Mouse (Mus musculus) neural tube, embryonic 10.5 days (tissue): ENCODE results near the gene Nfasc.

Experiments used
- DNase-seq: peaks from one replicate; pipeline ENCODE4 v3.0.0-alpha.2; 2017; ENCODE audit warnings: low spot score; ENCODE audit errors: extremely low spot score

Nfasc gene

DNA sequence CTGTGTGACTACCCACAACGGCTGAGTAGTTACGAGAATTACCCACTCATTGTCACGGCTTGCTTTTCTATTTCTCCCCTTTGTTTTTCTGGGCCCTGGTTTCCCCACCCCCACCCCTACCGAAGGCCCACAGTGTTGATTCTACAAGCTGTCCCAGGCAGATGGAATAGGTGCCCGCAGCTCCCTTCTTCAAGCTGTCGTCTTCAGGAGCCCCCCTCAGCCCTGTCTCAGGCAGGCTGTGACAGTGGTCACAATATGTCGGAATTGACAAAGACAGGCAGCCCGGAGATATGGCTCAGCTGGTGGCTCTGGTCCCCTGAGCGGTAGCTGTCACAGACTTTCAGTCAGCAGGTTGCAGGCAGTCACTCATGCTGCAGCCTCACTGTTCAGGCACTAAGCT, 90.9 kb downstream of the Nfasc start:
- no peak for DNase-seq

DNA sequence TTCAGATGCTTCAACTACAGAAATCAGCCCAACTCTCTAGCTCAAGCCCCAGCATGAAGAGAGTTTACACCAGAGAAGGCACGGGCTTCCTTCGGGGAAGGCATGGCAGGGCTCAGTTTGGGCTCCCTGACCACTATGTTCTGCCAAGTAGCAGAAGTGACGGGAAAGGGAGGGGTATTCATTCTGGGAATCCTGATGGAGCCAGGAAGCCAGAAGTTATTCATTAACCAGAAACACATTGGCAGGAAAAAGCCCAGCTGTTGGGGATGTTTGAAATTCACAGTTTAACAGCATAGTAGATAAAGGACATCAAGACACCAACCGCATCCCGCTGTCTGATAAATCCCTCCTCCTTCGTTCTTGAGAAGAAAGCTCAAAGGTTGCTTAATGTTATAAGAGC, 93.6 kb downstream of the Nfasc start:
- no peak for DNase-seq

DNA sequence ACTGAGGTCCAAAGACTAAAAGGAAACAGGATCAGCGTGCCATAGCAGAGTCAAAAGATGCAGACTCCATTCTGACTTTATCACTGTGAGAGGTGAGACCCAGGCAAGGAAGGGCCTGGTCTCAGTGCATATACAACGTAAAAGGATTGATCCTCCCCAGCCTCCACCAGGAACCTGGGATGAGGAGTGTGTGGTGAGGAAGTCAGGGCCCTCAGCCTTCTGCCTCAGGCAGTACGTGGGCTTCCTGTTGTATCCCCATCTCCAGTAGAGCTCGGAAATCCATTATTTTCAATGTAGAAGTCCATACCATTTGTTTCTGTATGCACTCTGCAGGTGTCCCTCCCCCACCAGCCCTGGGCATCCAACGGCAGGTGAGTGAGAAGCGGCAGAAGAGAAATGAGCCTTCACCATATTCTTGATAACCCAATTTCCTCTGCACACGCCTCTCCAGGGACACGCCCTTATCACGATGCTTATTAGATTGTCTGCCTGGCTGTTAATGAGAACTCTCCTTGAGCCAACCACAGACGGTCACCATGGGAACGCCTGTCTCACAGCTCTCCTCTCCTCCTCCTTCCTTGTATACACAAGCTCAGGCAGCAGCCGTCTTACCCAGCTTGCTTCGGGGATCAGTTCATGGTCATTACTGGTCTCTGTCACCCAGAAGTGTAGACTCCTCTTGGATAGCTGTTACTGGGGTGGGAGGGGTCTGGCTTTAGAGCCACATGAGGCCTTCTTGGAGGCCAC, 100.4 kb downstream of the Nfasc start:
- DNase-seq, result no peak

DNA sequence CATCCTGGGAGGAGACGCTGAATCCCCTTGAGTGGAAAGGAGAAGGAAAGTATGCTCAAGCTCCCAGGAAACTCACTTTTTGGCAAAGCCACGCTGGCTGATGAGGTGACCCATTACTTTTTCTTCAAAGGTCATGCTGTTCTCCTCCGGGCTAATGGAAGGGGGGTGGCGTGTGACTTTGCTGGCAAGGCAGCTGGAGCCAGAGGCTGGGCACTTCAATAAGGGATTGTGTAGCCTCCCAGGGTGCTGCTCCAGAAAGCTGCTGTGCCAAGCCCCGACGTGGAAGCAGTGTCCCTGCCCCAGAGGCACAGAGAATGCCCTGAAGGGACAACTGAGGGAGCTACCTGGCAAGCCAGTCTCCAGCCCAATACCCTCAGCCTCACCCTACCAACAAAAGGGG, 101.3 kb downstream of the Nfasc start:
- DNase-seq, result no peak

DNA sequence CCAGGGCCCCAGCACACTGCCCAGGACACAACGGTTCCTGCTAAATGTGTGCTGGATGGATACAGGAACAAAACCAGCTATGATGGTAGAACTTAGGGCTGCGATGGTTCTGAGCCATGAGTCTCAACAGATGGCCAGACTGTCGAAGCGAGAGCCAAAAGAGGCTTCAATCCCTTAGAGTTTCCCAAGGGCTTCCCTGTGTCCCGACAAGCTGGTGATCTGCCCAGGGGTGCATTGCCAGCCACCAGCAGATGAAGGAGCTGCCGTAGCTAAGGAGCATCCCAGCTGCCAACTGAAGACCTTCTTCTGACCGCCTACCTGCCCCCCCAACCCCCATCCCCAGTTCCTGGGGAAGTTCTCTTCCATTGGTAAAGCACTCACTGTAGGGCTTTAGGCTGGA, 104.3 kb downstream of the Nfasc start:
- DNase-seq, result no peak

DNA sequence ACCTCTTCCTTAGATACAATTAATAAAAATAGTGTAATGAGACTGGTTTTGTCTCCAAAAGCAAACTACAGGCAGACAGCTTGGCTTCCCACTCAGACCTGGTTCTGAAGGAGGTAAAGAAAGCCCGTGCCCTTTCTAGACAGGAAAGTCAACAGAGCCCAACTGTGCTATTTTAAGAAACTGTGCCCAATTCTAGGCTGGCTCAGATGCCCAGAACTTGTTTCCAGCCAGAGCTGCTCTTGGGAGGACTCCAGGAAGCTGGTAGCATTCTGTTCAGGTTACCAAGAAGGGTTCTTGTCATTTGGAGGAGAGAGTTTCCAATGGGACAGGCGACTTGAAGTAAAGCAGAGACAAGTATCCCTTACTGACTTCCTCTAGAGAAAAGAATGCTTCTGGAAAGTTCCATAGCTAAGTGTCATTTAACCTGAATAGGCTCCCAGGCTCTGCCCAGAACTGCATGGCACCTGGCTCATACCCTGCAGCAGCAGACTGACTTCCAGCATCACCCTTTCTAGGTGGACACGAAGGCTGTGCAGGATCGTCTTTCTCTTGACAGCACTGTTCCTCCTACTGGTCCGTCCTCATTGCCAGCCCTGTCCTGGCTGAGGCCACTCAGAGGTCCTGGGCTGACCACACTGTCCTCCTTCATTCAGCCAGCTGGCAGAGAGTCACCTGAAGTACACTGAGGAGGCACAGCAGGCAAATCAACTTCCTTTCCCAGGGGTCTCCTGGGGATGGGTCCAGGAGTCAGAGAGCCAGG, 111.8 kb downstream of the Nfasc start:
- DNase-seq, result no peak

DNA sequence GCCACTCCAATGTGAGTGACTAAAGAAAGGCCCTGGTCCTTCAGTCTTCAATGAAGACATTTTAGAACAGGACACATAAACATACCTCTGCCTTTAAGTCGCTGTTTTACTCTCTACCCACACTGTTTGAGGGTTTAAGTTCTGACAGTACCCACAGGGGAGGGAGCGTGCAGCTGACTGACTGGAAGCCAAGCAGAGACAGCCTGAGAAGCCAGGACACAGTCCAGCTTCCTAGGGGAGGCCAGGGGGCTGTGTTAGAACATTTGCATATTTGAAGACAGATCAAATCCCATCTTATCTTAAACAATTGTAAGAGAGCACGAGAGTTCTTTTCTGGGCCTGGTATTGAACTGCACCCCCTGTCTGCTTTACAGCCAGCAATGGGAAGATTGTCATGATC, 113.0 kb downstream of the Nfasc start:
- DNase-seq, result no peak

DNA sequence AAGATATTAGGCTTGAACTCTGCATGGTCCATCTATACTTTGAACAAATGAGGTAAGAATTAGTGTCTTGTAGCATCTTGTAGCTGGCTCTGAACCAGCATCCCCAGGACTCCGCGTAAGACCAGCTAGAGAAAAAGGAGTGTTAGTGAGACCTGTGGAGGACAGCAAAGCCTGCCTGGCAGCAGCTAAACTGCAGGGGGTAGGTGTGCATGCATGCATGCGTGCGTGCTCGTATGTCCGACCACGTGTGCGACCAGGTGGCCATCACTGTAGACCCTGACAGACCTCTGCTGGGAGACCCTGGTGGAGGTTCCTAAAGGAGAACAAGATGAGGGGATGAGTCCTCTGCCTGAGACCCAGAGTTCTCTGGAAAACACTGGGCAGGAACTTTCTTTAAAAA, 113.4 kb downstream of the Nfasc start:
- no peak for DNase-seq

DNA sequence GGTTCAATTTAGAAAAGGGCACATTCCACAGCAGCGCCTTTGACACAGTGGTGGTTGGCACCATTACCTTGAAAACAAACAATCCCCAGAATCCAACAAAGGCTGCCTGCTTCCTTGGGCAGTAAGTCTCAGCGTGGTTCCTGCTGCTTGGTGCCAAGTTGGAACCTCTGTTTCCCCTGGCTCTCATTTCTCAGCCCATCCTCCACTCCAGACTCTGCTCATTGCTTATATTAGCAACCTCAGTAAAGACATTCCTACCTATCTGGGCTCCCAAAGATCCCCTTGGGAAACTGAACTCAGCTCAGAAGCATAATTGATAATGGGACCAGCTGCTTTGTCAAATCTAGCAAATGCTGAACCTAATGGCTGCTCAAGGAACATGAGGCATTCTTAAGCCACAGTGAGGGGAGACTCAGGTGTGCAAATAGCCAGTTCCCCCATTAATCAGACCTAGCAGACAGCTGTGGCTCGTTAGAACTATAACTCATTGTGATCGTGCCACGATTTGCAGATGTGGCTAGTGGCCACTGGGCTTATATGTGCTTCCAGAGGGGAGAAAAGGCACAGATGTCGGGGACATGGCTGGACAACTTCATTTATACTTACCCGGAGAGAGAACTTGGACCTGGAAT, 115.4 kb downstream of the Nfasc start:
- no peak for DNase-seq

DNA sequence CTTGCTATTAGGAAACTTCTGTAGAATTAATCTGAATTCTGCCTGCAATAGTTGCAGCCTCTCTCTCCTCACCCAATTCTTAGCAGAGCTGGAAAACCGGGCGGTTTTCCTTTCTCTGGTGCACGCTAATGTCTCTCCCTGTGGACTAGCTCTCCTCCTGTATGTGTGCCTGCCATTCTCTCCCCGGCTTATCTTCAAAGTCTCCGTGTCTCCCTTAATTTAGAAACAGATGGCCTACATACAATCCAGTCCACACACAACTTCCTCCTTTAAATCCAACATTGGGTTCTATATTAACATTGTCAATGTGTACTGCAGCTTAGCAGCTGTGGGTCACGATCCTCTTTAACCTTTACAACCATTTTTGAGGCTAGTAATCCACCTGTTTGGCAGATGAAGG, 116.6 kb downstream of the Nfasc start:
- no peak for DNase-seq

DNA sequence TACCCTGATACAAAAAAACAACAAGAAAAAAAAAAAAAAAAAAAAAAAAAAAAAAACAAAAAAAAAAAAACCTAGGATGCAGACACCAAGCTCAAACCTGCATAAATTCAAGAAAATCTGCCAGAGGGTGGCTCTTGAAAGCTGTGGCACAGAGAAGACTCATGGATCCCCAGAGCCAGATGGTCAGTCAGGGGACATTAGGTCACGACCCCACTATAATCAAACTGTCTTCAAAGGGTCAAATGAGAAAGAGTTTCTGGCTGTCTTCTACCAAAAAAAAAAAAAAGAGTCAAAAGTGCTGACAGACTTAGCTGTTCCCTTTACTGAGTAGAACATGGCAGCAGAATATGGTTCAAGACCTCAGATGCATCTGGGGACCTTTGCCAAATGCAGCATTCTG, 117.1 kb downstream of the Nfasc start:
- DNase-seq, result no peak

DNA sequence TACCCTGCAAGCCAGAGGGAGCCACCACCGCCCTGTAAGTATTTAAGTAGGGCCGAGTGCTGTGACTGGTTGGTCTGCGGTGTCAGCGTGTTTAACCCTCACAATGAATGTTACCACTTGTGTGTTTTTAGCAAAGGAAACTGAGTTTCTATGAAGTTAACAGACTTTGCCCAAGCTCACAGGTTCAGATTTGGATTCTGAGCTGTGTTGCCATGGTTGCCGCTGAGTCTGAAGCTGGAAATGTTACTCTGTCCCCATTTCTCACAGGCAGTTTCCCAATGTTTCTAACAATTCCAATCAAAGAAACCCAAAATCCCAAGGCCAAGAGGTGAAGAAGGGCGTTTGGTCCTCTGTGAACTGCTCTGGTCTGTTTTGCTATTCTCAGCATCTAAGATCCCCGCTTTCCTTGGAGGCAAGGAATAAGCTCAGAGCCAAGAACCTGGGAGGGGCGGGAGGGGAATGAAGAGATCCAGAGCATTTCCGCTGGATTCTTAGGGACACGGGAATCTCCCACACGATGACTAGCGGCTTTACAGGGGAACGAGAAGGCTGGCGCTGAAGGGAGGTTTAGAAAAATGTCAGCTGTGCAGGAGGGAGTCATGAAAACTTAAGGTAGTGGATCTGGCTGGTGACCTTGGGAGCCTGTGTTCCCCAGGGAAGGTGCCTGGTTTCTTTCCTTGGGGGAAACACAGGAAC, 117.8 kb downstream of the Nfasc start:
- DNase-seq, result no peak

DNA sequence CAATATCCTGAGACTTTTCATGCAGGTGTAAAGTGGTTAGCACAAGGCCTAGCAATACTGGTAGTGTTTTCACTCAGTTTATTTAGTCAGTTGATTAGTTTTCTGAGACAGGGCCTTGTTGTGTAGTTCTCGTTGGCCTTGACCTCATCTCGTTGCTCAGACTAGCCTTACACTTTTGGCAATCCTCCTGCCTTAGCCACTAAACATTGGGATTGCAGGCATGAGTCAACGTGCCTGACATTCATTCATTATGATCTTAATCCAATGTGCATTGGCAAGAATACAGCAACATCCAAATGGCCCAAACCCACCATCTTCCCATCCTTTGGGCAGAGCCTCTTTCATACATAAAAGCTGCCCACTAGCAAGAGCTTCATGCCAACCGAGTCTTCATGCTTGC, 129.5 kb downstream of the Nfasc start:
- no peak for DNase-seq

DNA sequence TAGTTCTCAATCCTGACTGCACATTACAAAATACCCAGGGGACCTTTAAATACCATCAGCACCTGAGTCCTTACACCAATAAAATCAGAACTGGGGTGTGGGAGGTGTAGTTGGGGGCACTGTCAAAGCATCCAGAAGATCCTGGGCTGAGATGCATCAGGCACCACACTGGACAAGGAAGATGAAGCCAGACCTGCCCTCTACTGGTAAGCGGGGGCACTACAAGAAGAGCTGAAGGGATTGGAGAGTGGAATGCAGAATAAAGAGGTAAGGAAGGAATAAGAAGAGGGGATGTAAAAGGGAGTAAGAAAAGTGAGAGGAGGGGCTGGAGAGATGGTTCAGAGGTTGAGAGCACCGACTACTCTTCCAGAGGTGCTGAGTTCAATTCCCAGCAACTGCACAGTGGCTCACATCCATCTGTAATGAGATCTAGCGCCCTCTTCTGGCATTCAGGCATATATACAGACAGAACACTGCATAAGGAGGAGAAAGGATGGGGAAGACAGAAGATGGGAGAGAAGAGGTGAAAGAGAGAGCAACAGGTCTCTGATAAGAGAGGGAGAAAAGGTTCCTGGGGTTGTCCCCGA, 132.5 kb downstream of the Nfasc start:
- peak; percentile 76 for DNase-seq

DNA sequence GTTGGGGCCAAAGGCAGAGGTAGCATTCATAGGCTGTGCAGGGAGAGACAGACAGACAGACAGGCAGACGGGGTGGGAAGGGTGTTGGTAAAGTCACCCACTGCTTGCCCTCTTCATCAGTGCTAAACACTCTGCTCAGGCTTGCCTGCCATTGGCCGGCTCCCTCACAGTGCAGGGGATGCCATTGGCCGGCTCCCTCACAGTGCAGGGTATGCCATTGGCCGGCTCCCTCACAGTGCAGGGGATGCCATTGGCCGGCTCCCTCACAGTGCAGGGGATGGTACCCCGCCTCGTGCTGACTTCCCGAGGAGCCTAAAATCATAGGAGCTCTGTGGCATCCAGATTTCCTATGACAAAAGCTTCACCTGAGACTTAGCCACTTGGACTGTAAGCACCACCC, 139.4 kb downstream of the Nfasc start:
- no peak for DNase-seq

DNA sequence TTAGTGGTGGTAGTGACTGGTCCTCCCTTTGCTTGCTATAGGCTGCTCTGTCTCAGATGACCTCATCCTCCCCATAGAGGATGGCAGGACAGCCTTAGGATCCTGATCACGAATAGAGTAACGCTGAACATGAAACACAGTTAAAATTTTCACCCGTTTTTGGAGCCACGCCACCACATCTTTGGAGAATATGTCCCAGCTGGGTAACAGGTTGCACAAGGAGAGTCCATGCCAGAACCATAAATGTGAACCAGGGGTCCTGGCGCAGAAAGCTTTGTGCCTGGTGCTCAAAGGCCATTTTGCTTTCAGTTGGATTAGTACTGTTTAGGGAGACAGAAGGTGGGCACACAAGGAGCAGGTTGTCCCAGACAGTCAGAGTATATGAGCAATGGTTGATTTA, 143.6 kb downstream of the Nfasc start:
- no peak for DNase-seq

DNA sequence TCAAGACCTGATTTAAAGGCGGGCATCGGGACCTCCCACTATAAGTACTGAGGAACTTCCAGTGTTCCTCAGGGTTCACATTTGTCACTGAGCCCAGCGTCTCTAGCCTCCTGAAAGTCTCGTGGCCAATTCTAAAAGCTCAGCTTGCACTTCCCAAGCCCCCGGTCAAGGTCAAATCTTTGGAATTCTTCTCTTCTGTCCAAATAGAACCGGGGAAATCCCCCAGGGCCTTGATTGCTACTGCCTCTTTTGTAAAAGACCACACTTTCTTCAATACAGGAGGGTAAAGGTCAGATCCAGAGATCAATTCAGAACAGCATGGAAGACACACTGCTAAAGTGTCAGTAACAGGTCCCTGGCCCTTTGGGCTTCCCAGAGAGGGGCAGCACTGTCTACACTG, 145.9 kb downstream of the Nfasc start:
- no peak for DNase-seq

DNA sequence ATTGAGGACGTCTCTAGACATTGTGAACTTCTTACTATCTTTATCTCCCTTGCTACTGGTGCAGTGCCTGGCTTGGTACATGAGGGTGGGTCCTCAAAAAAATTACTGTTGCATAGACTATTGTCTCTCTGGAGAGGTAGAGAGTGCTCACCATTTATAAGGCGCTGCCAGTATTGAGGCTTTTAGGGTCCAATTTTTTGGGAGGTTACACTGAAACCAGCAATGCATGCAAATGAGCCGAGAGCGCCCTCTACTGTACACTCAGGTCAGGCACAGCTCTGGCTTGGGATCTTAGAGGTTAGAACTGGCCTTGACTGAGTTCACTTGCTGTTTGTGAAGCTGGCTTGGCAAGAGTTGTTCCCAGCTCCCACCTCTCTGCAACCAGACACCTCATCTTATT, 147.0 kb downstream of the Nfasc start:
- DNase-seq, result peak; percentile 75

DNA sequence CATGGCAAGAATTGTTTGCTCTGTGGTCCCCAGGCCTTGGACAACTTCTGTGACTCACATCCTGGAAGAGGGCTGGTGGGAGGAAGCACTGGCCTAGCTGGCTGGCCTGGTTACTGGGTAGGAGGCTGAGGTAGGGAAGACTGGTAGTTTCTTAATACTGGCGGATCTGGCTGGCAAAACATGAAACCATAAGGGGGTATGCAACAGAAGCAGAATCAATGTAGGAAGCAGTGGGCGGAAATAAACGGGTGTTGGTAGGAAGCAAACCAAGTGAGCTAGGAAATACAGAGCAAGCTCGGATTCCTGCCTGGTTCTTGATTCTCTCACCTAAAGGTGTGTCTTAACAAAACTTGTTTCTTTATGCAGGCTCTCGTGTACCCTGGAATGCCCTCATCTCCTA, 149.5 kb downstream of the Nfasc start:
- no peak for DNase-seq

DNA sequence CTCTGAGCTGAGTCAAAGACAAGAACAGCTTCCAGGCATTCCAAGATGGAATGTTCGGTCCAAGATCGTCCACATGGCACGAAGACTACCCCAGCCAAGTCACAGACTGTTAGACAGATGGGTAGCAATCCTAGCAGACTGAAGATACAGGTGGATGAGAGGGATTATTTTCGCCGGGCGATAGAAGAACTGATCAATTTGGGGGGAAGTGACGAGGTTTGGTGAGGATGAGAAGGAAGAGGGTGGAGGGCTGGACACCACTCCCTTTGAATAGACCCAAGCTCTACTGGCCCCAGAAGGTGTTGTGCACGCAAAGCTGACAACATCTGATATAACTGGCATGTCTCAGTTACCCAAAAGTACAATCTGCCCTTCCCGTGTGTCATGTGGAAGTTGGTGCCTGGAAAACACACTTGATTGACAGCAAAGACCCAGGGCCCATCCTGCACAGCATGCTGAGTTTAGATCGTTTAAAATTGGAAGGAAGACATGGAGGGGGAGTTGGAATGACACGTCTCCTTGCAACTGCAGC, 150.1 kb downstream of the Nfasc start:
- no peak for DNase-seq

DNA sequence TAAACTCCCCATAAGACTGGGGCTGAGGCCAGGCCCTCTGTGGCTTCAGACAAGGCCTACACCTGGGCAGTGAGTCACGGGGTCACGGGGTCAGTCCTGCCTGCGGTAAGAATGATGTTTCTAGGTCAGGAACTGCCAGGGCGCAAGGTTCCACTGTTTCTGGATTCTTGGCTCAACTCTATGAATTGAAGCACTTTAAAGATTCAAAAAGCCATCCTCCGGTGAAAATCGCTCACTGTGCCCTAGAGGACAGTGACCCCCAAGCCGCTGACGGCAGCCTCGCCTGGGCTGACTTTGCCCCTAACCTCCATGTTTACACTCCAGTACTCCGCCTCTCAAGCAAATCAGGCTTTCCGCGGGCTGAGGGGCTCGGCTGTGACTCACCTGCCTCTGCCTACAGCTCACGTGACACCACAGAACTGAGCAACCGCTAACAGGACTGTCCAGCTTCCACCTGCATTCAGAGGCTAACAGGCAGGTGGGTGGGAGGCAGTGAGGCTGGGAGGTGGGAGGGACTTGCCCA, 154.9 kb downstream of the Nfasc start:
- no peak for DNase-seq
